Mouse (Mus musculus) lung, embryonic 14.5 days (tissue): ENCODE data around the gene Cep95. TPM values are rescaled to one million over a fixed set of nuclear protein-coding genes. Genes with fewer than 3 reads are reported as not detected.
"Not testable (repeated sequence)": the region's sequence is repeated elsewhere in the genome, so short reads cannot be mapped to it uniquely, and the experiment has no call there.

Source experiments
- ATAC-seq: fragments of 200-750 bp; cut with Nextera tagmentation; 2 replicates; pipeline ENCODE4 v1.8.0; 2017; ENCODE audit warnings: mild to moderate bottlenecking, moderate TSS enrichment, moderate library complexity; ENCODE audit not compliant: insufficient read depth
- DNase-seq: peaks from one replicate; pipeline ENCODE4 v3.0.0-alpha.2; 2015
- H3K27ac ChIP-seq: fragments of 300-500 bp; sonication (generic); 2 replicates; pipeline ENCODE4 v1.5.1; 2014; ENCODE audit warnings: low read depth, mild to moderate bottlenecking, moderate library complexity
- H3K27me3 ChIP-seq: fragments of 300-500 bp; sonication (generic); 2 replicates; pipeline ENCODE4 v1.6.1; 2014; ENCODE audit warnings: low read length, control low read depth; ENCODE audit not compliant: insufficient read depth
- H3K36me3 ChIP-seq: fragments of 300-500 bp; sonication (generic); 2 replicates; pipeline ENCODE4 v1.6.1; 2014; ENCODE audit warnings: control low read depth; ENCODE audit not compliant: insufficient read depth
- H3K4me1 ChIP-seq: fragments of 300-500 bp; sonication (generic); 2 replicates; pipeline ENCODE4 v1.6.1; 2014; ENCODE audit warnings: antibody characterized with exemption, control low read depth; ENCODE audit not compliant: insufficient read depth
- H3K4me2 ChIP-seq: fragments of 300-500 bp; sonication (generic); 2 replicates; pipeline ENCODE4 v1.6.1; 2014; ENCODE audit warnings: mild to moderate bottlenecking
- H3K4me3 ChIP-seq: fragments of 300-500 bp; sonication (generic); 2 replicates; pipeline ENCODE4 v1.5.1; 2014; ENCODE audit warnings: low read depth, low read length
- H3K9ac ChIP-seq: fragments of 300-500 bp; sonication (generic); 2 replicates; pipeline ENCODE4 v1.6.1; 2014
- H3K9me3 ChIP-seq: fragments of 300-500 bp; sonication (generic); 2 replicates; pipeline ENCODE4 v1.6.1; 2016; ENCODE audit warnings: low read depth, low read length, control low read depth
- CTCF ChIP-seq: IDR thresholded peaks from 2 replicates; pipeline ENCODE4 v1.5.1; 2016; ENCODE audit warnings: antibody characterized with exemption, low read depth
- WGBS: fragments of 180-500 bp; shearing (Covaris S2); extraction: QIAGEN DNeasy Blood & Tissue Kit; methylation state at CpG from one replicate; pipeline ENCODE4 v1.1.7; 2014; 5-methylcytosine and 5-hydroxymethylcytosine counted together
- polyA plus RNA-seq: library from polyadenylated mRNA; unstranded; fragments of >200 nt; fragmentation: Nextera tagmentation; extraction: Ambion mirVana; gene quantifications from 2 replicates; pipeline ENCODE4 v1.2.1, GENCODE M21; 2014

The Cep95 gene
- 17.1 and 18.8 TPM in 2 replicates for polyA plus RNA-seq

GRCm38 (mm10) chr11:106788775-106789459 is at the start of gene Cep95, which contains the start of gene Ddx5:
Cep95 (plus strand) TSS chr11:106789252.
Ddx5 (minus strand) TSS chr11:106789185.
- Histone ChIP-seq H3K27me3 (no peaks in the 10 kb centered on the region), H3K27ac (peak within 1 kb of the TSS; percentile 100), H3K9me3 (no peaks in the 10 kb centered on the region), H3K4me2 (peak within 1 kb of the TSS; percentile 82), H3K9ac (peak within 1 kb of the TSS; percentile 100), H3K4me3 (peak within 1 kb of the TSS; percentile 76), H3K4me1 (peaks cover 10% of the 10 kb centered on the region), H3K36me3 (peaks cover 61% of the 10 kb centered on the region)
- ATAC-seq (peak; percentile 92), DNase-seq (peak; percentile 98)
- WGBS, result under 1% methylated on average over 58 of the region's 58 CpGs
- no peak; the same call in 1 of the 2 replicates for TF ChIP-seq CTCF

GRCm38 (mm10) chr11:106740724-106741123 is 48.3 kb upstream of the Cep95 start:
- not testable (repeated sequence) for H3K9ac ChIP-seq, H3K4me2 ChIP-seq, H3K27me3 ChIP-seq, H3K9me3 ChIP-seq, H3K4me1 ChIP-seq, ATAC-seq, H3K36me3 ChIP-seq, H3K4me3 ChIP-seq, H3K27ac ChIP-seq, DNase-seq
- 83% methylated on average over 5 of the region's 8 CpGs for WGBS
- TF ChIP-seq CTCF, result 0 out of 2 replicates have a peak, but pooled peaks have one; percentile 2

GRCm38 (mm10) chr11:106741232-106741631 is 47.8 kb upstream of the Cep95 start:
- Histone ChIP-seq H3K4me2 (no peak overlapping the region), H3K27ac (no peak overlapping the region), H3K9me3 (no peaks in the 10 kb centered on the region), H3K9ac (no peak overlapping the region), H3K27me3 (no peaks in the 10 kb centered on the region), H3K36me3 (no peaks in the 10 kb centered on the region), H3K4me3 (no peak overlapping the region), H3K4me1 (no peaks in the 10 kb centered on the region)
- no peak for TF ChIP-seq CTCF
- 58% methylated on average over 6 of the region's 6 CpGs for WGBS
- peak; percentile 43 for DNase-seq
- no peak for ATAC-seq

- Histone ChIP-seq H3K4me1 (no peaks in the 10 kb centered on the region), H3K36me3 (no peaks in the 10 kb centered on the region), H3K9me3 (no peaks in the 10 kb centered on the region), H3K4me3 (no peak overlapping the region), H3K4me2 (no peak overlapping the region), H3K9ac (no peak overlapping the region), H3K27me3 (no peaks in the 10 kb centered on the region), H3K27ac (no peak overlapping the region)
- DNase-seq (no peak), ATAC-seq (no peak)
- TF ChIP-seq CTCF, result no peak
- WGBS, result 92% methylated on average over 3 of the region's 3 CpGs
Measured at GRCm38 (mm10) chr11:106741826-106742225, 47.2 kb upstream of the Cep95 start.

GRCm38 (mm10) chr11:106742388-106742841 is 46.6 kb upstream of the Cep95 start:
- H3K9me3 ChIP-seq, result no peaks in the 10 kb centered on the region; the same call in 1 of the 2 replicates
- H3K36me3 ChIP-seq, result no peaks in the 10 kb centered on the region
- no peak overlapping the region for H3K4me2 ChIP-seq
- ATAC-seq (no peak), DNase-seq (peak; percentile 82)
- H3K27me3 ChIP-seq, result no peaks in the 10 kb centered on the region
- peak; percentile 67 for TF ChIP-seq CTCF
- H3K27ac ChIP-seq, result no peak overlapping the region
- H3K9ac ChIP-seq, result no peak overlapping the region
- H3K4me3 ChIP-seq, result no peak overlapping the region
- 43% methylated on average over 6 of the region's 6 CpGs for WGBS
- H3K4me1 ChIP-seq, result no peaks in the 10 kb centered on the region

- Histone ChIP-seq H3K4me1 (no peaks in the 10 kb centered on the region), H3K36me3 (no peaks in the 10 kb centered on the region), H3K9ac (no peak overlapping the region), H3K27ac (no peak overlapping the region), H3K4me2 (no peak overlapping the region), H3K9me3 (no peaks in the 10 kb centered on the region; the same call in 1 of the 2 replicates), H3K27me3 (no peaks in the 10 kb centered on the region), H3K4me3 (no peak overlapping the region)
- 91% methylated on average over 5 of the region's 5 CpGs for WGBS
- TF ChIP-seq CTCF, result peak; percentile 26; the same call in 1 of the 2 replicates
- no peak for ATAC-seq
- DNase-seq, result no peak
Measured at GRCm38 (mm10) chr11:106744949-106745348, 44.1 kb upstream of the Cep95 start.

- WGBS, result 88% methylated on average over 7 of the region's 7 CpGs
- H3K4me2 ChIP-seq, H3K4me1 ChIP-seq, H3K9me3 ChIP-seq, DNase-seq, ATAC-seq, H3K36me3 ChIP-seq, H3K9ac ChIP-seq, H3K27me3 ChIP-seq, H3K4me3 ChIP-seq, H3K27ac ChIP-seq: not testable (repeated sequence)
Measured at GRCm38 (mm10) chr11:106749557-106750120, 39.4 kb upstream of the Cep95 start.
